Mouse (Mus musculus) layer of hippocampus, adult 9-10 months (tissue): ENCODE results near the gene Rabggta.

Experiments
- DNase-seq: peaks from one replicate; pipeline ENCODE4 v3.0.0; 2022; ENCODE audit warnings: low spot score

Gene Rabggta

GRCm38 (mm10) chr14:55721700-55722437, at the start of gene Rabggta:
Rabggta (minus strand) TSS chr14:55722263.
- DNase-seq = peak; percentile 72

GRCm38 (mm10) chr14:55769087-55769703, 47.1 kb upstream of the Rabggta start:
- no peak for DNase-seq

- DNase-seq = no peak
Observed at GRCm38 (mm10) chr14:55768555-55768954, 46.5 kb upstream of the Rabggta start.

- DNase-seq = no peak
Observed at GRCm38 (mm10) chr14:55767519-55768414, 45.7 kb upstream of the Rabggta start.

- DNase-seq = no peak
Observed at GRCm38 (mm10) chr14:55765696-55766095, 43.6 kb upstream of the Rabggta start, which contains the start of gene Ltb4r1. Ltb4r1 (plus strand) TSS chr14:55765962.

GRCm38 (mm10) chr14:55763166-55763565, 41.1 kb upstream of the Rabggta start:
- no peak for DNase-seq

GRCm38 (mm10) chr14:55762001-55762821, 40.1 kb upstream of the Rabggta start:
- no peak for DNase-seq

- DNase-seq = no peak
Observed at GRCm38 (mm10) chr14:55761163-55761562, 39.1 kb upstream of the Rabggta start, which contains the start of gene Ltb4r2. Ltb4r2 (plus strand) TSS chr14:55761428.

GRCm38 (mm10) chr14:55760156-55760555, 38.1 kb upstream of the Rabggta start:
- peak; percentile 81 for DNase-seq

GRCm38 (mm10) chr14:55758363-55758784, 36.3 kb upstream of the Rabggta start, which contains the start of gene Cideb:
Cideb (minus strand) TSS chr14:55758458.
- no peak for DNase-seq

- DNase-seq = no peak
Observed at GRCm38 (mm10) chr14:55757566-55757965, 35.5 kb upstream of the Rabggta start.

- DNase-seq = no peak
Observed at GRCm38 (mm10) chr14:55747051-55747847, 25.2 kb upstream of the Rabggta start.

- no peak for DNase-seq
Observed at GRCm38 (mm10) chr14:55745861-55746237, 23.8 kb upstream of the Rabggta start.

- no peak for DNase-seq
Observed at GRCm38 (mm10) chr14:55745180-55745860, 23.3 kb upstream of the Rabggta start, which contains the start of the genes Dhrs1 and Nop9. Dhrs1 (minus strand) TSS chr14:55745690. Nop9 (plus strand) TSS chr14:55745693.

GRCm38 (mm10) chr14:55743711-55744110, 21.6 kb upstream of the Rabggta start:
- peak; percentile 78 for DNase-seq

- DNase-seq = no peak
Observed at GRCm38 (mm10) chr14:55737086-55737687, 15.1 kb upstream of the Rabggta start.

GRCm38 (mm10) chr14:55735758-55736157, 13.7 kb upstream of the Rabggta start:
- no peak for DNase-seq

- no peak for DNase-seq
Observed at GRCm38 (mm10) chr14:55735334-55735733, 13.3 kb upstream of the Rabggta start.

GRCm38 (mm10) chr14:55734869-55735268, 12.8 kb upstream of the Rabggta start:
- DNase-seq = no peak
